Mouse (Mus musculus): ENCODE results near the gene Gm1123. TPM values are rescaled to one million over a fixed set of nuclear protein-coding genes. Genes with fewer than 3 reads are reported as not detected.

Gm1123 gene
- 0.13 and 0.20 TPM in 2 replicates for polyA plus RNA-seq (2014; fragmentation: Nextera tagmentation; extraction: Ambion mirVana)

DNA sequence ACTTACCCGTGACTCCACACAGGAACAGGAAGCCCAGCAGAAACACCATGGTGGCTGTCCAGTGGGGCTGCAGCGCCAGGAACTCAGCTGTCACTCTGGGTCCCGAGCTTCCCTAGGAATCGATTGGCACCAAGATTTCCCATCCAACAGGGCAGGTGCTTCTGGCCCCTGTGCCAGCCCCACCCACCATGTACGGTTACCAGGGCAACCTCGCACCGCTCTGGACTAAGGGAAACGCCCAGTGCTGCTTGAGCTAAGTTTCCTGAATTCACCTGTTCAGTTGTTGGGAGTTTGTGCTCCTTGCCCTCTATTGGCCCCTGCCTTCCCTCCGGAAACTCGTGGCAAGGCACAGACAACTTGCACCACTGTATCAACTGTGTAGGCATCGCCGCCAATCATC is at the start of gene Gm1123:
Gene Gm1123 (minus strand): TSS at position 141 of the 400 bp plus-strand sequence.
- DNase-seq (ENCODE audit: low spot score) (no peak), ATAC-seq (ENCODE audit: low FRiP score) (no peak)
- Histone ChIP-seq H3K4me3 (replicated peaks; ENCODE audit: low read length) (no peak within 1 kb of the TSS), H3K36me3 (replicated peaks; ENCODE audit: control insufficient read depth, insufficient read depth) (peaks cover 25% of the 10 kb centered on the region), H3K27ac (no peak within 1 kb of the TSS), H3K27me3 (ENCODE audit: control insufficient read depth, insufficient read depth, low read length) (no peaks in the 10 kb centered on the region), H3K4me1 (replicated peaks; ENCODE audit: control insufficient read depth, insufficient read depth, low read length) (no peaks in the 10 kb centered on the region), H3K9ac (no peak within 1 kb of the TSS), H3K9me3 (ENCODE audit: control insufficient read depth, low read length) (no peaks in the 10 kb centered on the region), H3K4me2 (replicated peaks) (no peak within 1 kb of the TSS)
- WGBS: 87% methylated on average over 12 of the region's 12 CpGs

DNA sequence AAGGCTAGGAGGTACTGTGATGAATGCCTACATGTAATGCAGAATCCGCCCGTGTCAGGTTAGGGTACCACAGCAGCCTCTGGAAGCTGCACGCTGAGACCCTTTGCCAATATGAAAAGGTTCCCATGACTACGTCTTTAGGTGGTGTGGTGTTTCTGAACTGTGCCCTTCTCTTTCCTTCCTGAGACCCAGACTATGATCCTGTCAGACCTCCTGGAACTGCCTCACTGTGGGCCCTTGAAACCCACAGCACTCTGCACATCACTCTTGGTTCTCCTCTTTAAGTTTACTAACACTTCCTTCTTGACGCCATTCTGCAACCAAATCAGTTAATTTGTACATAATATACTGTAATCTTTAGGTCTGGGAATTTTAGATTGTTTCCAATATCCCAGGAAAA is 46.2 kb upstream of the Gm1123 start:
- no peaks in the 10 kb centered on the region for H3K4me1 ChIP-seq (replicated peaks; ENCODE audit: control insufficient read depth, insufficient read depth, low read length)
- no peak overlapping the region for H3K4me3 ChIP-seq (replicated peaks; ENCODE audit: low read length)
- H3K9ac ChIP-seq: no peak overlapping the region
- no peak overlapping the region for H3K4me2 ChIP-seq (replicated peaks)
- no peaks in the 10 kb centered on the region for H3K27me3 ChIP-seq (ENCODE audit: control insufficient read depth, insufficient read depth, low read length)
- DNase-seq (ENCODE audit: low spot score) (no peak), ATAC-seq (ENCODE audit: low FRiP score) (no peak)
- H3K36me3 ChIP-seq (replicated peaks; ENCODE audit: control insufficient read depth, insufficient read depth): 0 out of 2 replicates have a peak, but pooled peaks cover 8% of the 10 kb centered on the region
- 94% methylated on average over 5 of the region's 5 CpGs for WGBS
- H3K27ac ChIP-seq: no peak overlapping the region
- H3K9me3 ChIP-seq (ENCODE audit: control insufficient read depth, low read length): no peaks in the 10 kb centered on the region

DNA sequence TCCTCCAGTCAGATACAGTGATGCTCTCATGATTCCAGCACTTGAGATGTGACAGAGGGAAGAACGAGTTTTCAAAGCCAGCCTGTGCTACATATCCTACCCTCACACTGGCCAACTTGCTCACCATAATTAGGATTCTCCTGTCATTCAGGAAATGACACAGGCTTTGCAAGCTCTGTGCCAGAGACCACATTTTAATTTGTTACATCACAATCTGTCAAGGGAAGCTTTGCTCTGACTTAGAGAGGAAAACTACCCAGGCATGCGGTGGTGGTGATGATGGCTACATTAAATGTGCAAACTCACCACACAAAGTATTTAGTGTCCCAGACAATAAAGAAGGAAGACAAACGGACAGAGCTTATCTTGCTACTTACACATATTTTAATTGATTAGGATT is 45.8 kb upstream of the Gm1123 start:
- WGBS: 83% methylated on average over 3 of the region's 3 CpGs
- DNase-seq (ENCODE audit: low spot score) (no peak), ATAC-seq (ENCODE audit: low FRiP score) (no peak)
- Histone ChIP-seq H3K9me3 (ENCODE audit: control insufficient read depth, low read length) (no peaks in the 10 kb centered on the region), H3K27ac (no peak overlapping the region), H3K36me3 (replicated peaks; ENCODE audit: control insufficient read depth, insufficient read depth) (0 out of 2 replicates have a peak, but pooled peaks cover 8% of the 10 kb centered on the region), H3K27me3 (ENCODE audit: control insufficient read depth, insufficient read depth, low read length) (no peaks in the 10 kb centered on the region), H3K4me2 (replicated peaks) (no peak overlapping the region), H3K9ac (no peak overlapping the region), H3K4me1 (replicated peaks; ENCODE audit: control insufficient read depth, insufficient read depth, low read length) (no peaks in the 10 kb centered on the region), H3K4me3 (replicated peaks; ENCODE audit: low read length) (no peak overlapping the region)

DNA sequence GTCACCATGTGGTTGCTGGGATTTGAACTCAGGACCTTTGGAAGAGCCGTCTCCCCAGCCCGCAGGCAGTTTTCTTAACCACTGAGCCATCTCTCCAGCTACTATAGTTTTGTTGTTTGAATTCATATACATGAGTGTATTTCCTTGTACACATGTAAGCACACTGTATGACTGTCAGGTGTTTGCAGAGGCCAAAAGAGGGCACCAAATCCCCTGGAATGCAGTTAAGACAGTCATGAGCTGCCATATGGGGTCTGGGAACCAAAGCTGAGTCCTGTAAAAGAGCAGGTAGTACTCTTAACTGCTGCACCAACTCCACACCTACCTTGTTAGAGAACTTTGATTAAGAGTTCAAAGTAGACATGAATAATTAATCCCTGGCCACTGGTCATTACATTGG is 45.1 kb upstream of the Gm1123 start:
- DNase-seq (ENCODE audit: low spot score) (no peak), ATAC-seq (ENCODE audit: low FRiP score) (no peak)
- 100% methylated on average over 2 of the region's 2 CpGs for WGBS
- Histone ChIP-seq H3K27ac (no peak overlapping the region), H3K27me3 (ENCODE audit: control insufficient read depth, insufficient read depth, low read length) (no peaks in the 10 kb centered on the region), H3K9me3 (ENCODE audit: control insufficient read depth, low read length) (no peaks in the 10 kb centered on the region), H3K4me3 (replicated peaks; ENCODE audit: low read length) (no peak overlapping the region), H3K4me1 (replicated peaks; ENCODE audit: control insufficient read depth, insufficient read depth, low read length) (no peaks in the 10 kb centered on the region), H3K36me3 (replicated peaks; ENCODE audit: control insufficient read depth, insufficient read depth) (0 out of 2 replicates have a peak, but pooled peaks cover 8% of the 10 kb centered on the region), H3K4me2 (replicated peaks) (no peak overlapping the region), H3K9ac (no peak overlapping the region)

DNA sequence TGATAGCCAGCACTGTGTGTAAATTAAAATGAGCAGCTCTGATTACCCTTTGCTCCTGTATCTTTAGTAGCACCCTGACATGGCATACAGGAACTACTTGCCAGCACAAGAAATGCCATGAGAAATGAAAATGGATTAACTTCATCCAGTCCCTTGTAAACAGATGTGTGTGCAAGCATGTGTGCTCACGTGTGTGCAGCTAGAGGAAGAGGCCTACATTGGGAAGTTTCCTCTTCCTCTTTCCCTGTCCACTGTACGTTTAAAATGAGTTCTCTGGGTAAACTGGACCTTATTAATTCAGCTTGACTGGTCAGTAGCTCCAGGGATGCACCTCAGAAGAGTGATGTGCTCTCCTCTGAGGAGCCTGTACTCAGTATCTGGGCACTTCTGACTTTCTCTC is 38.9 kb upstream of the Gm1123 start:
- no peak overlapping the region for H3K4me3 ChIP-seq (replicated peaks; ENCODE audit: low read length)
- DNase-seq (ENCODE audit: low spot score) (no peak), ATAC-seq (ENCODE audit: low FRiP score) (no peak)
- WGBS: 88% methylated on average over 2 of the region's 2 CpGs
- no peak overlapping the region for H3K9ac ChIP-seq
- no peak overlapping the region for H3K4me2 ChIP-seq (replicated peaks)
- H3K9me3 ChIP-seq (ENCODE audit: control insufficient read depth, low read length): no peaks in the 10 kb centered on the region
- H3K27ac ChIP-seq: no peak overlapping the region
- peaks cover 11% of the 10 kb centered on the region for H3K36me3 ChIP-seq (replicated peaks; ENCODE audit: control insufficient read depth, insufficient read depth)
- no peaks in the 10 kb centered on the region for H3K4me1 ChIP-seq (replicated peaks; ENCODE audit: control insufficient read depth, insufficient read depth, low read length)
- H3K27me3 ChIP-seq (ENCODE audit: control insufficient read depth, insufficient read depth, low read length): no peaks in the 10 kb centered on the region

DNA sequence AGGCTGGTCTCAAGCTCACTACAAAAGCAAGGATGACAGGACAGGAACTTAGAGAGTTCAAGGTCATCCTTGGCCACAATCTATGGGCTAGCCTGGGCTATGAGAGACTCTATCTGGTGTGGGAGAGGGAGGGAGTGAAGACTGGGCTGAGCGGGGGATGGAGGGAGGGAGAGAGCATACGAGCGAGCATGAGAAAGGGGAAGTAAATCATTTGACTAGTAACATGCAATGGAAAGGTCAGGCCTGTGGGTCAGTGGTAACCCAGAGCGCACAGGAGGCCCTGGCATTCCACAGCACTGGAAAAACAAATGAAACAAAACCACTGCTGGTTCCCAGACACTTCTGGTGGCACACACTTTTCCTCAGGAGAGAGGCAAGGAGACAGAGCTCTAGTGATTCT is 37.0 kb upstream of the Gm1123 start:
- H3K27me3 ChIP-seq (ENCODE audit: control insufficient read depth, insufficient read depth, low read length): no peaks in the 10 kb centered on the region
- H3K9me3 ChIP-seq (ENCODE audit: control insufficient read depth, low read length): no peaks in the 10 kb centered on the region
- H3K4me3 ChIP-seq (replicated peaks; ENCODE audit: low read length): no peak overlapping the region
- no peak overlapping the region for H3K27ac ChIP-seq
- H3K9ac ChIP-seq: no peak overlapping the region
- WGBS: 59% methylated on average over 4 of the region's 4 CpGs
- H3K4me1 ChIP-seq (replicated peaks; ENCODE audit: control insufficient read depth, insufficient read depth, low read length): no peaks in the 10 kb centered on the region
- no peak for DNase-seq (ENCODE audit: low spot score)
- no peak overlapping the region for H3K4me2 ChIP-seq (replicated peaks)
- ATAC-seq (ENCODE audit: low FRiP score): no peak
- peaks cover 19% of the 10 kb centered on the region for H3K36me3 ChIP-seq (replicated peaks; ENCODE audit: control insufficient read depth, insufficient read depth)

DNA sequence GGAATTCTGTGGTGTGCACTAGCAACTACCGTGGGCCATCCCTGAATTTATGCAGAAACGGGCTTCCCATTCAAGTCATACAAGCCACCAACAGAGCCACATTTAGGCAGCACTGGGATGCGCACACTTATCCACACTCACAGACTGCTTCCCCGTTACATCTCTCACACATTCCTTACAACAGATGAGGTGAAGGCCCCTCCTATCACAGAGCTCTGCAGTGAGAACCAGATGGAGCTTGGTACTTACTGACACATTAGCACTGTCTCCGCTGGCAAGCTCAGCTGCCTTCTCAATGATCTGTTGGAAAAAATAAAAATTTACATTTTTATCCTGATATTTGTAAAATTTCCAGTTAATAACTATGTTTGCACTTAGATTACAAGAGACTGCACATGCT is 29.8 kb upstream of the Gm1123 start:
- H3K9me3 ChIP-seq (ENCODE audit: control insufficient read depth, low read length): no peaks in the 10 kb centered on the region
- H3K27me3 ChIP-seq (ENCODE audit: control insufficient read depth, insufficient read depth, low read length): no peaks in the 10 kb centered on the region
- H3K36me3 ChIP-seq (replicated peaks; ENCODE audit: control insufficient read depth, insufficient read depth): peaks cover 34% of the 10 kb centered on the region
- H3K9ac ChIP-seq: no peak overlapping the region
- H3K27ac ChIP-seq: no peak overlapping the region
- no peak for DNase-seq (ENCODE audit: low spot score)
- no peak overlapping the region for H3K4me3 ChIP-seq (replicated peaks; ENCODE audit: low read length)
- no peaks in the 10 kb centered on the region for H3K4me1 ChIP-seq (replicated peaks; ENCODE audit: control insufficient read depth, insufficient read depth, low read length)
- ATAC-seq (ENCODE audit: low FRiP score): no peak
- H3K4me2 ChIP-seq (replicated peaks): no peak overlapping the region
- 78% methylated on average over 5 of the region's 5 CpGs for WGBS

DNA sequence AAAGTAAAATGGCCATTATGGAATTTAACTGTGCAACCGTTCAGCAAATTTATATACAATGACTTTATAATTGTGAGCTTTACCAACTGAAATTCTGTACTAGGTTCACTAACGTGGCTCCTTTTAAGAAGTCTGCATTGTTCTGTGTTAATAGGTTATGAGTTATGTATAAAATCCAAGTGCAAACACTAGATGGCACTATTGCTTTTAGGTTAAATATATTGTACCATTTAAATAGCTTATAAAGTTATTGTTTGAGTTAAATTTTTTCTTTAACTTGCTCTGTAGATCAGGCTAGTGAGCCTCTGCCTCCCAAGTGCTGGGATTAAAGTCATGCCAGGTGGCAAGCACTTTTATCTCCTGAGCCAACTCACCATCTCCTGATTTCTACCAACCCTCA is 28.7 kb upstream of the Gm1123 start:
- no peaks in the 10 kb centered on the region for H3K9me3 ChIP-seq (ENCODE audit: control insufficient read depth, low read length)
- no peak overlapping the region for H3K4me3 ChIP-seq (replicated peaks; ENCODE audit: low read length)
- H3K4me2 ChIP-seq (replicated peaks): no peak overlapping the region
- H3K9ac ChIP-seq: no peak overlapping the region
- DNase-seq (ENCODE audit: low spot score): peak; percentile 80
- H3K36me3 ChIP-seq (replicated peaks; ENCODE audit: control insufficient read depth, insufficient read depth): peaks cover 33% of the 10 kb centered on the region
- H3K4me1 ChIP-seq (replicated peaks; ENCODE audit: control insufficient read depth, insufficient read depth, low read length): no peaks in the 10 kb centered on the region
- no peak overlapping the region for H3K27ac ChIP-seq
- ATAC-seq (ENCODE audit: low FRiP score): 0 out of 2 replicates have a peak, but pooled peaks have one; percentile 21
- no peaks in the 10 kb centered on the region for H3K27me3 ChIP-seq (ENCODE audit: control insufficient read depth, insufficient read depth, low read length)
- 57% methylated on average over 2 of the region's 2 CpGs for WGBS

DNA sequence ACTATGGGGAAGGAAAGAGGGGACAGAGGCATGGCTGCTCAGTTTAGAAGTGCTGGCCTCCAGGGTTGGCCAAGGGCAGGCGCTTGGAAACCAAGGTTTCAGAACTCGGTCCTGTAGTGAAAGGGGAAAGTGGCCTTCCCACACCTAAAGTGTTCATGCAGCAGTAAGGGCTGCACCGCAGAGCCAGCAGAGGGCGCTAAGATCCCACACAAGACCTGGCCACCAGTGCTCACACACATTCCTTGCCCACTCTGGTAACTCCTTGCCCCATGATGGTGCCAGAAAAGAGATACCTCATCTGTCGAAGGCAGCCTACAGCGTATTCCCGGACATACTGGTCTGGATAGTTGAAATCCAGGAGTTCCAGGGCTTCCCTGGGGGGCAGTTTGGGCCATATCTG is 27.0 kb upstream of the Gm1123 start:
- Histone ChIP-seq H3K36me3 (replicated peaks; ENCODE audit: control insufficient read depth, insufficient read depth) (peaks cover 34% of the 10 kb centered on the region), H3K4me2 (replicated peaks) (no peak overlapping the region), H3K27ac (no peak overlapping the region), H3K9ac (no peak overlapping the region), H3K9me3 (ENCODE audit: control insufficient read depth, low read length) (no peaks in the 10 kb centered on the region), H3K27me3 (ENCODE audit: control insufficient read depth, insufficient read depth, low read length) (no peaks in the 10 kb centered on the region), H3K4me3 (replicated peaks; ENCODE audit: low read length) (no peak overlapping the region), H3K4me1 (replicated peaks; ENCODE audit: control insufficient read depth, insufficient read depth, low read length) (no peaks in the 10 kb centered on the region)
- peak; percentile 80; the same call in 1 of the 2 replicates for ATAC-seq (ENCODE audit: low FRiP score)
- DNase-seq (ENCODE audit: low spot score): peak; percentile 85
- 41% methylated on average over 7 of the region's 7 CpGs for WGBS

DNA sequence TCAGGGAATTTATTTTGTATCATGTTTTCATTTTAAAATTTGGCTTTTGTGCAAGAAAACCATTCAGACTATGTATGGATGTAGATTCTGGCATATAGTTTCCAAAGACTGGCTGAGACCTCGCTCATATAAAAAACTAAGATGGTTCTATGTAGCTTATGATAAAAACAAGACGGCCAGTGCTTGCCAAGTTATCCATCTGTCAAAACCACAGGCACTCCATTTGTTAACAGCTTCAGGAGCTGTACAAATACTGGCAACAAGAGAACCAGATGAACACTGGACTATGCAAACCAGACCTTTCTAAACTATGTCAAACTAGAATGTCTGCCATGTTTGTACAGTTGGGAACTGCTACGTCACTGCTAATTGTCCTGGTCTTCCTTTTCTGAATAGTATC is 22.2 kb upstream of the Gm1123 start:
- ATAC-seq (ENCODE audit: low FRiP score) (no peak), DNase-seq (ENCODE audit: low spot score) (no peak)
- Histone ChIP-seq H3K4me1 (replicated peaks; ENCODE audit: control insufficient read depth, insufficient read depth, low read length) (no peaks in the 10 kb centered on the region), H3K27me3 (ENCODE audit: control insufficient read depth, insufficient read depth, low read length) (no peaks in the 10 kb centered on the region), H3K9ac (no peak overlapping the region), H3K36me3 (replicated peaks; ENCODE audit: control insufficient read depth, insufficient read depth) (peaks cover 30% of the 10 kb centered on the region), H3K4me2 (replicated peaks) (no peak overlapping the region), H3K4me3 (replicated peaks; ENCODE audit: low read length) (no peak overlapping the region), H3K9me3 (ENCODE audit: control insufficient read depth, low read length) (no peaks in the 10 kb centered on the region), H3K27ac (no peak overlapping the region)
- WGBS: 87% methylated on average over 3 of the region's 3 CpGs
